Mouse (Mus musculus) CD8-positive naive resting alpha-beta T cell, adult 57 days (primary cell): ENCODE measurements around the gene Tbce. TPM values are rescaled to one million over a fixed set of nuclear protein-coding genes. Genes with fewer than 3 reads are reported as not detected.

Source experiments
- total RNA-seq: library from RNA; stranded (reverse); gene quantifications from one replicate; pipeline ENCODE4 v1.2.4, GENCODE M21; 2023

The Tbce gene
- 82.7 TPM for total RNA-seq

DNA sequence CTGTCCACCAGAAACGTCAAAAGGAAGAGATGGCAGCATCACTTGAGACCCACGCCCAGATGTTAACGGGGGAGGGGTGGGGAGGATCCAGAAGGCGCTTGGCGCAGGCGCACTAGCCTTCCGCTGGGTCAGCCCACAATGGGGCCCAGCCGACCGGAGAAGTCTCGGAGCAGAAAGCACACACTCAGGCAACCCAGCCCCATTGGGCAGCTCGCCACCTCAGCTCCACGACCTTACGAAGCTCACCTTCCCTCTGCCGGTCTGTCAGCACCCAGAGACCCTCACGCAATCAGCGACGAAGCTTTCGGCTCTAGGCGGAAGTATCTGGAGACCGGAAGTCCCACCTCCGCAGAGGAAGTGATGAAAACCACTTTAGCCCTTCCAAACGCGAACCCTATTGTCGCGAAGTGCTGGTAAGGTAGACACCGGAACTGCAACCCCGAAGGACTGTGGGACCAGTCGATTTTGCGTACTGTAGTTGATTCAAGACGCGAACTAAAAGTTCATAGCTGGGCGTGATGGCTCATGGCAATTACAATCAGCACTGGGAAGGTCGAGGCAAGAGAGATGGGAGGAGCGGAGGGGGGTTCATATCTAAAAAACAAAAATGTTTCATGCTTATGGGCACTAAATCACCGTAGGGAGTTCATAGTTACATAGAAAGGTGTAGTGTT lies at the start of gene Tbce:
Gene Tbce (minus strand): TSS at position 347 of the 674 bp plus-strand sequence.

DNA sequence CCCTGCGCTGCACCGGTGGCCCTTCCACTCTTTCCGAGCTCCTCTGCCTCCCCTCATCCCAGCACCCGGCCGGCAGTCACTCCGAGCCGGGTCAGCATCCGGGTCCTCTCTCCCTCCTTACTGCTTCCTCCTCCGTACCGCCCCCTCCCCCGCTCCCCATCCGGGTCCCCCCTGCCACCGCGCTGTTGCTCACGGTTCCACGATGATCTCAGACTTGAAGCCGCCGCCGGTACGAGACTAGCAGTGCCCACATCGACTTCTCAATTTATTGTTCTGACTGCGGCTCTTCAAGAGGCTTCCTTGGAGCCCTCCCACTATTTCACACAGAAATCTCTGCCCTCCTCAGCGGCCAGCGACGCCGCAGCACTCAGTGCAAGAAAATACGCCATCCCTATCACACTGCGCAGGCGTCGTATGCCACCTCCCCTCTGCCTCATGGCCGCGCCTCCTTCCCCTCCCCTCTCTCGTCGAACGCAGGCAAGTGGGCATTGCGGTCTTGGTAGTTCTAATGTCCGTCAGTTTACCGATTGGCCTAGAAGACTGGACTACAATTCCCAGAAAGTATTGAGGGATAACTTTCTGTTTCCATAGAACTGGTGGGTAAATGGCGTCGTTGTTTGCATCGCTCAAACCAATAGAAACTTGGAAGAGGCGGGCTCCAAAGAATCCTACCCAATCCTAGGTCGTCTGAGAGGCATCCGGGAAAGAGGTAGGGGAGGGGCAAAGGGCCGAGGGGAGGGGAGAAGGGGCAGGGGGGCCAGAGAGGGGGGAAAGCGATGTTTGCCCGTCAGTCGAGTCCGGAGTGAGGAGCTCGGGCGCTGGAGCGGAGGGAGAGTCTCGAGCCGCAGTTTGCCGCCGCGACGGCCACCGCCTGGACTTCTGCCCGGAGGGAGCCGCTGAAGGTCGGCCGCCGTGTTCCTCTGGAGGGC lies 23.8 kb upstream of the Tbce start, which contains the start of the genes Arid4b and Ggps1:
Gene Arid4b (plus strand): TSS at position 220 of the 929 bp plus-strand sequence.
Gene Ggps1 (minus strand): TSS at position 476 of the 929 bp plus-strand sequence.

DNA sequence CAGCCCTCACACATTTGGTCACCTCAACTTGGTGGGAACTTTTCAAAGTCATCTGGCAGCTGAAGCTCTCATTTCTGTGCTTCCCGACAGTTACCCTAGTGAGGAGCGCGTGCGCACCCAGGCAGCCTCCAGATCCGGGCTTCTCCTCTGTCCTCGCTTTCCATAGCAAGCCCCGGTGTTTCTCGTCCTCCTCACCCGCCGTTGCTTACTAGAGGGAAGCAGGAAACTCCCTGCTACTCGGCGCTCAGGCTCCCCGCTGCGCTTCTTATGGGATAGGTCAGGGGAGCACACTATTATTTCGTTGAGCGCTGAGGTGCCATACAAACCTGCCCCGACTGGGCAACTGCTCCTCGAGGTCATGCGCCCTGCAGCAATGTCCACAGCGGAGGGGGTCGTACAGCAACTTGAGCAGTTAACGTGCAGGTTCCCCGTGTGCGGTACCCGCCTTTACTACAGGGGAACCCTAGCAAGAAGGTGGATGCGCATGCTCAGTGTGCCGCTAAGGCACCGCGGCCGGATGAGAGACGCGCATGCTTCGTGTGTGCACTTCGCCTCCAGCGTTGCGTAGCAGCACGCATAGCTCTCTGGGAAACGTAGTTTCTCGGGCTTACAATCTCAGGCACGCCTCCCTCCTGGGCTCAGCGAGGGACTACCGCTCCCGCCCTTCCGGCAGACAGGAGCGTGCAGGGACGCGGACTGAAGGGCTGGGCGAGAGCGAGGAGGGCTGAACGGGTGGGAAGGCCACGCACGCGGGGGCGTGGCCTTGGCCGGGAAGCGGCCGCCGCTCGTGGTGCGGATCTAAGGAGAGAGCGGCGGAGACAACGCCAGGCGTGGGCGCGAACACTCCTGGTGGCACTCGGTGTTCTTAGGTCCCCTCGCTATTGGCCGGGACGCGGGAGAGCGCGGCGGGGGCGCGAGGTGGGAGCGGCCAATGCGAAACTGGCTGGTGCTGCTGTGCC lies 85.3 kb downstream of the Tbce start, which contains the start of gene B3galnt2:
Gene B3galnt2 (plus strand): TSS at position 596 of the 959 bp plus-strand sequence.

Other genes with a start within 250 kb of the Tbce start
- gene B3galnt2, start 85.2 kb downstream of the Tbce start, total RNA-seq: 29.3 TPM
- gene Arid4b, start 23.6 kb upstream of the Tbce start, total RNA-seq: 113 TPM
- gene Ggps1, start 23.9 kb upstream of the Tbce start, total RNA-seq: 53.6 TPM